Mouse (Mus musculus) C2C12 (cell line): ENCODE measurements at regions not wholly inside any gene's neighbourhood (a gene's known extent, or its start where the extent isn't known, plus 50 kb on each side); places are given as distances from the start of the nearest gene placed in this dataset.

Experiments
- CEBPB ChIP-seq: IDR thresholded peaks from one replicate; pipeline ENCODE4 v1.6.1; 2011; ENCODE audit warnings: low read depth, mild to moderate bottlenecking, control low read depth, moderate library complexity
- CTCF ChIP-seq: IDR thresholded peaks from one replicate; pipeline ENCODE4 v1.5.1; 2011; ENCODE audit not compliant: control insufficient read depth, insufficient read depth, insufficient read length
- FOSL1 ChIP-seq: IDR thresholded peaks from one replicate; pipeline ENCODE4 v1.8.0; 2011; ENCODE audit warnings: mild to moderate bottlenecking, low read length; ENCODE audit not compliant: poor library complexity, insufficient read depth, severe bottlenecking
- MAX ChIP-seq: IDR thresholded peaks from one replicate; pipeline ENCODE4 v1.6.1; 2011; ENCODE audit warnings: mild to moderate bottlenecking, control low read depth
- MYOG ChIP-seq: IDR thresholded peaks from one replicate; pipeline ENCODE4 v1.6.1; 2011; ENCODE audit not compliant: control insufficient read depth, insufficient read length; ENCODE audit errors: extremely low read depth
- USF1 ChIP-seq: IDR thresholded peaks from one replicate; pipeline ENCODE4 v1.6.1; 2011; ENCODE audit warnings: low read depth, mild to moderate bottlenecking, control low read depth, moderate library complexity

- no peak for TF ChIP-seq CTCF
- TF ChIP-seq USF1, result no peak
- TF ChIP-seq FOSL1, result no peak
- no peak for TF ChIP-seq MYOG
- TF ChIP-seq MAX, result no peak
- no peak for TF ChIP-seq CEBPB
These were observed 204.2 kb upstream of the Tas2r119 start for GRCm38 (mm10) chr15:31972891-31973290.
